Mouse (Mus musculus): ENCODE measurements around the gene Gm21988.

Gene Gm21988

DNA sequence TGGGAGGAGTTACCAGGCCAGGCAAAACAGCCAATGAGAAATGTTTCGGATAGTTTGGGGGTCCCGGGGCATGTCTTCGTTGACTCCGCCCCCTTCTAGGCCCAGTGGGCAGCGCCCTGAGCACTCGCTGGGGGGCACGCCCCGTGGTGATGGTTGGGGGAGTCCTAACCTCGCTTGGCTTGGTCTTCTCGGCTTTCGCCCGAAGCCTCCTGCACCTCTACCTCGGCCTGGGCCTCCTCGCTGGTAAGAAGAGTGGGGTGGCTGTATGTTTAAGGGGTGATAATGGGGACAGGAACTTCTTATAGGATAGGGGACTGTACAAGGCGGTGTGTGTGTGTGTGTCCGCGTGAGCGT lies 24.8 kb downstream of the Gm21988 start:
- DNase-seq, result no peak

DNA sequence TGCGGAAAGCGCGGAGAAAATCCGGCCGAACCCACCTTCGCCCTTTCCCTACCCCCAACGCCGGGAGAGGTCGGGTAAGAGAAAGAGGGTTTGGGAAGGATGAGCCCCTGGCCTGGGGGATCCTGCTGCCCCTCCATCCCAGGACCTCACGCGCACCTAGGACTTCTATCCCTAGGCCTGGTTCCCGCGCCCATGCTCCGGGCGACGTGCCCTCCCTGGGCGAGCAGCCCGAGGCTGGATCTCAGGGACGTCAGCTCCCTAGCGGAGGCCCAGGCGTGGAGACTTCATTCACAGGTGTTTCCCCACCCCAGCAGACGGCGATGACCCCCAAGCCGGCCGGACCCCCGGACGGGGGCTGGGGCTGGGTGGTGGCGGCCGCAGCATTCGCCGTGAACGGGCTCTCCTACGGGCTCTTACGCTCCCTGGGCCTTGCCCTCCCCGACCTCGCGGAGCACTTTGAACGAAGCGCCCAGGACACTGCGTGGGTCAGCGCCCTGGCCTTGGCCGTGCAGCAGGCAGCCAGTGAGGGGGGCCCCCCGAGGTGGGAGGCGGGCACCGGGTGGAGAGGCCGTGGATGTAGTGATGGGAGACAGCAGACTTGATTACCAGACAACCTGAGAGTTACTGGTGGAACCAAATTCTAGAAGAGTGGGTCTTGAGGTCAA lies 25.3 kb downstream of the Gm21988 start:
- DNase-seq, result no peak

DNA sequence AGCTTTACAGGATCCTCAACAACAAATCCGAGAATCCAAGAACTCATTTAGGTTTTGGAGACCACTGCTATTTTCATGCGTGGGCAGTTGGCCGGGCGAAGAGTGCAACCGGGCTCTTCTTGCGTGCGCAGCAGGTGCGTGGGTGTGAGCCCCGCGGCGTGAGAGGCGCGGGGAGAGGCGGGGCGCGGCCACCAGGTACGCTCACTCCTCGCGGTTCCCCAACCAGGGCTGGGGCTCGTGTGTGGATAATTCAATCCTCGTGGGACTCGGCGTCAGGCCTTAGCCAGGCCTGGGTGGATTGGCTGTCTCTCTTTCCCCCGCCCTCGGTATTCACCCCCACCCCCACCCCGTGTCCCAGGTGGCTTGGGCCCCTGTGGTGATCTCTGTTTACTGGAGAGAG lies 25.9 kb downstream of the Gm21988 start:
- no peak for DNase-seq

DNA sequence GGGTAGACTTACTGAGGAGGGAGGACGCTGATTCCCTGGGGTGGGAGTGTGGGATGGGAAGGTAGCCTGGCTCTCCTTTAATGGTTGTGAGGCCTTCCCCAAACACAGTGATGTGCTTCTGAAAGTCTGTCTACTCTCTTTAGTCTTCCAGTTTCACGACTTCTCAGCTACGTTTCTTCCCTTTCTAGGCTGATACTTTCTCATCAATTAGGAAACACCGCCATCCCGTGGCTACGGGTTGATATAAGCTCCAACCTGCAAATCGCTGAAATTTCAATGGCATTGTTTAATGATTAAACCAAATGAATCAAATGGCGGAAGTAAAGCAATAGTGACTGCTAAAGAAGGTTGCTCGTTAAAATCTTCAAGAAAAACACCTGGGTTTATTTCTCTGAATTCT lies 26.7 kb downstream of the Gm21988 start:
- DNase-seq, result peak; percentile 86

DNA sequence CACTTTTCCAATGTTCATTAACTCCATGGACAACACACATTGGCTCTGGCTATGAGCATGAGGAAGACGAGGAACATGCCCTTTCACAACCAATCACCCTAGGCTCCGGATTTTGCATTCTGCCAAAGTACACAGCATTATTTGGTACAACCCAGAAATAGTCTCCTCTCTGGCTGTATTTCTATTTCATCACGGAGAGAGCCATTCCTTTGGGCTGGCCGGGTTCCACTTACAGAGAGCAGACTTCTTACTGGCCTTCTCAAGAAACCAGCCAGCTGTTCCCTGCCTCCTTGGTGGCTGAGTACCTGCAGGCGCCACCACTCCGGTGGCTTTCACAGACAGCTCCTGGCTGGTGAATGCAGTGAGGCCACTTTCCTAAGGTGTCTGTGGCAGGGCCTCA lies 27.2 kb downstream of the Gm21988 start, which contains the start of gene Slc16a11:
Gene Slc16a11, plus strand, starts transcription at position 330 of the 400 bp plus-strand sequence.
- no peak for DNase-seq

DNA sequence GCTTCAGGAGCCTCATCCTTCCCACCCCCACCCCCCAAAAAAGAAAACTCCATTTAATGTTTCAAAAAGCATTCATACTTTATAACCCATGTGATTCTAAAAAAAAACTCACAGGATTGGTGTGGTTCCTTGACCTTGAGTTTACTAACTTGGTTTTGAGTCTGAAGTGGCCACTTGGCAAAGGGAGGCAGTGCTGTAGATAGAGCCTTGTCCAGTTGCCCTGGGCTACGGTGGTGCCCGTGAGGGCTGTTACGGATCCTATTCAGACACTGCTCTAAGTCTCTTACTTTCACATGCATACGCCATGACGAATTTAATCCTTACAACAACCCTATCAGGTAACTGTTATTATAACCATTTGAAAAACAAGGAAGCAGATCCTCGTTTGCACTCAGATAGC lies 27.7 kb downstream of the Gm21988 start:
- DNase-seq, result no peak

DNA sequence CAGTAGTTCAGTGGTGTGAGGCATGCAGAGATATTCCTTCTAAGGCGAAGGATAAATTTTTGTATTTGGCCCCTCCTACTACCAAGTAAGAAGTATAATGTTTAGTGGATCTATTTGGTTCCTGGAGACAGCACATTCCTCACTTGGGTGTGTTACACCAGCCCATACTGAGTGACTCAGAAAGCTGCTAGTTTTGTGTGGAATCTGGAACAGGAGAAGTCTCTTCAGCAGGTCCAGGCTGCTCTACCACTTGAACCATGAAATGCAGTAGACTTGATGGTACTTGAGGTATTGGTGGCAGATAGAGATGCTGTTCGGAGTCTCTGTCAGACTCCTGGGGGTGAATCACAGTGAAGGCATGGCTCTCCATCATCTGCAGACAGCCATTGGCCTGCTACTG lies 28.9 kb downstream of the Gm21988 start:
- DNase-seq, result no peak

DNA sequence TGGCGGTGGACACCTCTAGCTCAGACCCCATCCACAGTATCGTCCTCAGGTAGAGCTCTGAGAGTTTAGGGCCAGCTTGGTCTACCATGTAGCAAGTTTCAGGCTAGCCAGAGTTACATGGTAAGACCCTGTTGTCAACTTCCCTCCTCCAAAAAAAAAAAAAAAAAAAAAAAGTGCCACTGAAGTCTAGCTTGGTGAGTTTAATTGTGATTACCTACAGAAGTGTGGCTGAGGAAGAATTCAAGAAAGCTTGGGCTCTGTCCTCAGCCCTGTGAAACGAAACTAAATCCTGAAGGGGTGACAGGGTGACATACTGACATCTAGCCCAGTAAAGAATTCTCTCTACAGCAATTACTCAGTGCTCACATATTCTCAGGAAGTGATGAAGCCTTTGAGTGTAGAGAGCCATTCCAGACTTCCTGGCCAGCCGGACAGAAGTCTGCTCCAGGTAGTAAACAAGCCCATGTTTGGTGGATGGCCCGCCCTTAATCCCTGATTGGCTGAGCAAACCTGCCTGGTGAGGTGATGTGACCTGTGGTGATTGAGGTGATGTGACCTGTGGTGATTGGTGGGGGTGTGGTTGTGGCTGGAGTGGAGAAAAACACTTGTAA lies 30.7 kb downstream of the Gm21988 start:
- no peak for DNase-seq

DNA sequence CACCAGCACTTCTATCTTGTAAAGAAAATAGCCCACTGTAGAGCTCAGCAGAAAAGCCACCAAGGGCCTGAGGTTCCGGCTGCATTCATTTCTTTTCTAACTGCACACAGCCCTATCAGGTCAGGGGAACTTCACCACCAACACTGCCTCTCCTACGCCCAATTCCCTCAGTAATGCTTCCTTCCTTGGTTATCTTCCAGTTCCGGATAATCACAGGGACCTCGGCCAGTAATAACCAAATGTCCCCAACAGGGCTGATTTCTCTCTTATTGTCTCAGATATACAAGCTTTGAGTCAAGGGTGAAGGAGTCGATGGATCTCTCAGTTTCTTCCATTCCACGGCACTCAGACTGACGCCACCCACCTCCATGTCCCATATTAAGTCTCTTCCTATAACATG lies 32.3 kb downstream of the Gm21988 start:
- DNase-seq, result no peak

DNA sequence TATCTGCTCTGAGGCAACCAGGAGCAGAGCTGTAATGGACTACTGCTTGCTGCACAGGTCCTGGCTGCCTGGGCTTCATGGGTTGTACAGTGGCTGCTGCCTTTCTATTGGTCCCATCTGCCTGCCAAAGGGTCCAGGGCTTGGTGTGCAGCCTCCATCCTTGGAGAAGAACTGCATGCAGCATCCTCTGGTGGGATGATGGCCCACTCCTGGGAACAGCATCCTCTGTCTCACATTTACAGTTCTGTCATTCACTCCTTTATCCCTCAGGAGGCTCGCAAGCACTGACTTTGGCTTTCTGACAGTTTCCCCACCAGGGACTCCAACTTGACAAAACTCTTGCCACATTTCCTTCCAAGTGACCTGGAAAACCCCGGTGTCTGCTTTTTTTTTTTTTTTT lies 32.8 kb downstream of the Gm21988 start:
- no peak for DNase-seq

DNA sequence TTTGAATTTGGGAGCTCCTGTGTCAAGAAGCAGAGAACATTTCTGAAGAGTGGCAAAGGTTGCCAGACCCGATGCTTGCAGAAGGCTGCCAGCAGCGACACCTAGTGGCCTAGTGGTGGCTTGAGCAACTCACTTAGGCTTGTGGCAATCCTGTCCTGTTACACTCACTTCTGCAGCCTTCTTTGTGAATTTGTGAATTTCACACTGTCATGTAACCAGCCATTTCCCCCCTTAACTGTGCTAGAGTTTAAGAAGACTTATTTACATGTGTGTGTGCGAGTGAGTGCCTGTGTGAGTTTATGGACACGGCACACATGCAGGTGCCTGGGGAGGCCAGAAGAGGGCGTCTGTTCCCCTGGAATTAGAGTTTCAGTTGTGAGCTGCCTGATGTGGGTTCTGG lies 37.9 kb downstream of the Gm21988 start:
- peak; percentile 91 for DNase-seq

DNA sequence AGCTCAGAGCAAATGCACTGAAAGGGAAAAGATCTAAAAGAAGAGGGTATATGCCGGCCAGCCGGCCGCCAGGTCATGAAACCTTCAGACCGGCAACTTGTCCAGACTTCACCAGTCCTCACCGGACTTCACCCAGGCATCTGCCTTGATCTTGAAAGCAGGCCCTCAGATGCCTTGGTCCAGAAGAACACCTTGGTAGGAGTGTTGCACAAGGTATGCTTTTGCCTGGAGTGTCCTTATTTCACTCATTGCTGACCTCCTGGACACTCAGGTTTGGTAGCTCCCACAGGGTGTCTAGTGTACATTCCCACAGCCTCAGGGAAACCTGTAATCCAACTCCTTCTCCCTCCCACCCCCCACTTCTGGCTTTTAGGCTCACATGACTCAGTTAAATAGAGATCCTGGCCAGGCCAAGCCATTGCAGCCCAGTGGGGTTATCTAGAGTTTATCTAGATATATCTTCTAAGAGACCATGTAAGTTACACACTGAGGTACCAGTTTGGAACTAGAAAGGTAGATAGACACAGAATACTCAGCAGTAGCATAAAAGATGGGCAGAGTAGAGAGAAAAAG lies 39.5 kb downstream of the Gm21988 start:
- DNase-seq, result no peak

DNA sequence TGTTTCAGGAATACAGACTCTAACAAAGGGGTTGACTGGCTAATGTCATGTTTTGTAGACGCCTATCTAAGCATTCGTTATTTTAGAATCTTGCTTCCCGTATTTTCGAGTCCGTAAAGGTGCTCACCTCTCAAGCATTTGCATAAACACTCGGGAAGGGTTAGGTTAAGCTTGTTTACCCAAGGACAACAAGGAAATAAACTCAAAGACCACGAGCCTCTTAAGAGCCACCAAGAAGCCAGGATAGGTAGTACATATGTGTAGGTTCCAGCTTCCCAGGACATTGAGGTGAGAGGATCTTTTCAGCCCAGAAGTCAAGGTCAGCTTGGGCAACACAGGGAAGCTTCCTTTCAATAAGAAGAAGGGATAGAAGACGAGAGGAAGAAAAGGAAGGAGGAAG lies 40.5 kb downstream of the Gm21988 start:
- no peak for DNase-seq

DNA sequence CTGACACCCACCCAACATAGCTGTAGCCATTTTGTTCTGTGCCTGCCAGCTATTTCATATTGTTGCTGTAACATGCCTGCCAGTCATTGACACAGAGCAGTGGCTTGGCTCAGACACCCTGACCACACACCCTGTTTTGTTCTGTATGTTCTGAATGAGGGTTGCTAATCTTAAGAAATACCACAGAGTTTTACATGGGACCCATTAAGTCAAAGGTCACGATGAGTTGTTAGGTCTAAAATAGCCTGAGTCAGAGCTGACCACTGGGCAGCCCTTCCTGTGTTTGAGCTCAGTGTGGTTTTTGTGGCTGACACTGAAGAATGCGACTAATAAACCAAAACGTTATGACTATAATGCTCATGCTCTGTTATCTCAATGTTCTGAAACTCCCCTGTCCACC lies 41.3 kb downstream of the Gm21988 start:
- DNase-seq, result no peak

DNA sequence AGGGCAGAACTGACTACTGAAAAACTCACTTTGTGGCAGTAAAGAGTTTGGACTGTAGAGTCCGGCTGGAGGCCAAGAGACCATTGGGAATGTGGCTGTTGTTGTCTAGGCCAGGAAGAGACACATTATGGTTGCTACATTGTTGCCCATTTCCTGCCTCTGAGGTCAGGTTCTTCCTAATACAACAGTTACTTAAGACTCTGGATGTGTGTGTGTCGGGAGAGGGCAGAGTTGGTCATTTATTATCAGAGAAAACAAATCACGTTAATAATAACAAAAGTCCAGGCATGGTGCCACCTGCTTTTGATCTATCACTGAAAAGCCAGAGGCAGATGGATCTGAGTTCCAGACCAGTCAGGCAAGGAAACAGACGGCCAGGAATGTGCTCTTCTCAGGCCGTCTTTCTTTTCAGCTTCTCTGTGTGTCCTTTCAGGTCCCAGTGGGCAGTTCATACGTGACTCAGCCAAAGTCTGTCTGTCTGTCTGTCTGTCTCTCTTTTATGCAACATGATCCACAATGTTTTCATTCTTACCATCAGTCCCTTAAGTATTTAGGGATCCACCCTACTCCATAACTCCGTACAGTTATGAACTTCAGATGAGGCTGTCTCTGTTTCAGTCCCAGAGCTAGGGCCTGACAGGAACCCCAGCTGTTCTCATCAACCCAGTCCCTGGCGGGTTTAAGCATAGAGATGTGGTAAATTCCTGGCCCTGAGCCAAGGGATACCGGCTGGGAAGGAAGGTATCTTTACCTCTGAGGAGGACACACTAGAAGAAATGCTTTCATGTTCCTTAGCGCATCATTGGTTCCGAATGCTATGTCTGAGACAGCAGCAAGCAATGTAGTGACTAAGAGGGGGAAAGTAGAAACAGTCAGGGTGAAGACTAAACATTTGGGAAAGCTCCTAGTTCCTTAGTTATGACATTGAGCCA lies 46.0 kb downstream of the Gm21988 start:
- DNase-seq, result peak; percentile 79

DNA sequence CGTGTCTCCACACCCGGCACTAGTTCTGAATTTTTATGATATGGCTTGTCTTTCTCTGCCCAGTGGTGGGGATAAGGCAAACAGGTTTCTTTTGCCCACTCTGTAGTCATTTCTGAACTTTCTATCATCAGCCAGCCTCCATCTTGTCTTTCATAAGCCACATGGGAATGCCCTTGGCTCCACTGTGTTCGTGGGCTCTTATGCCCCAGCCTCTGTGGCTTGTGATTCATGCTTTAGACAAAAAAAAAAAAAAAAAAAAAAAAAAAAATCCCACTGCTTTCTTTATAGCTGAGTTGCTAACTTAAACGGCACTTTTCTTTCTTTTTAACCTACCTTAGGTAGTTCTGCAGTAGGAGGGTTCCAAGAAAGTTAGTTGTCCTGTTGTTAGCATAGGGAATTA lies 47.5 kb downstream of the Gm21988 start:
- no peak for DNase-seq

DNA sequence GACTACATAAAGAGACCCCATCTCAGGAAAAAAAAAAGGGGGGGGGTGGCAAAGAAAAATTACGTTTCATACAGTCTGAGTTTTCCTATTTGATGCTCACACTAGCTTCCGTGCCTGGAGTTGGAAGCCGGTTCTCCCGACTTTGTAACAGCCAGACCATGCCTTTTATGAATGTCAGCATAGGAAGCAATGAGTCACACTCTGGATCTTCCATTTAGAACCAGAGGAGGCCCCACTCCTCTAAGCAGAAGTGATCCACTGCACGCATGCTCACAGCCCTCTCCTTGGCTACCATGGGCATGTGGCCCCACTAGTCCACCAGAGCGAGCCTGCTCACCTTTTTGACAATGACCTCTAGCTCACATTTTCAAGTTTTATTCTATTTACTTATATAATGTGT lies 48.4 kb downstream of the Gm21988 start:
- DNase-seq, result no peak

DNA sequence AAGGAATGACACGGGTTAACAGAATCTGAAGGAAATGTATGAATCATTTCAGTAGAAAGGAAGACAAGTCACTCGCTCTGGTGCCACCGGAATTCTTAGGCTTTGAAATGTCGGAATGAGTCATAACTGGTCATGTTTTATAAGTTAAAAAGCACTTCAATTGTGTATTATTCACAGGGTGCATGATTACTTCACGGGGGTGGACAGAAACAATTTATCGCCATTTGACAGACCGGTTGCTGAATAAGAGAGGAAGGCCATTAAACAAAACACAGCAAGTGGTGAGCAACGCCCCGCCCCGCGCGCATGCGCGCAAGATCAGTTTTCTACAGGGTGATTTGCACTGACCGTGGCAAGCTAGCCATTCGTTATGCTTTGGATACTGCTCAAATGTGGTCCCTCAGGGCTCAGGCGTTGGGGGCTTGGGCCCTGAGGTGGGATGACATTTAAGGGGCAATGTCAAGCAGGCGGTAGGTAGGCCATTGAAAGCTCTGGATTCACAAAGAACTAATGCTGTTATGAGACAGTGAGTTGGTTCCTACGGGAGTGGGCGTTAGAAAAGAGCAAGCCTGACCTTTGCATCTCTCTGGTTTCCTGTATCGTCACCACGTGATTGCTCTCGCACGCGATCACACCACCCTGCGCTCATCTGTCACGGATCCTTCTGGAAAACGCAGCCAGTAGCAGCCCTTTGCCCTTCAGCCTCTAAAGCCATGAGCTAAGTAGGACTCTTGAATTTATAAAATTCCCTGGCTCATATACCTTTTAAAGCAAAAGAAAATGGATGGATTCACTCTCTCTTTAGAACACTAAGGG lies 50.1 kb downstream of the Gm21988 start:
- peak; percentile 14 for DNase-seq

All from lung, postnatal 10 days (tissue).